Mouse (Mus musculus) kidney, postnatal 4 days (tissue): Measurements from ENCODE around the gene Nploc4.
A peak's percentile ranks its signal among the peaks of the same experiment; 100 is the strongest.

Source experiments
- DNase-seq, 2 experiments: peaks; one replicate each; pipeline ENCODE4 v3.0.0; 2021; ENCODE audit warnings: mixed read lengths in 2 of 2

Nploc4 gene

GRCm38 (mm10) chr11:120437152-120437856 lies at the start of gene Nploc4:
Gene Nploc4, minus strand, starts transcription at chr11:120437708.
- peak; percentile 94 to 96 for DNase-seq

- no peak for DNase-seq
Measured at GRCm38 (mm10) chr11:120485251-120485650, 47.7 kb upstream of the Nploc4 start.

- DNase-seq: peak; percentile 93 to 94
Measured at GRCm38 (mm10) chr11:120484265-120484981, 46.9 kb upstream of the Nploc4 start, which contains the start of gene Mrpl12. Gene Mrpl12, plus strand, starts transcription at chr11:120484613.

GRCm38 (mm10) chr11:120483448-120483934 lies 46.0 kb upstream of the Nploc4 start:
- no peak for DNase-seq

- DNase-seq: no peak
Measured at GRCm38 (mm10) chr11:120472052-120472451, 34.5 kb upstream of the Nploc4 start.

- DNase-seq: no peak
Measured at GRCm38 (mm10) chr11:120467736-120468092, 30.2 kb upstream of the Nploc4 start.

GRCm38 (mm10) chr11:120467051-120467735 lies 29.7 kb upstream of the Nploc4 start, which contains the start of gene Arl16:
Gene Arl16, minus strand, starts transcription at chr11:120467607.
- peak; percentile 95 to 97 for DNase-seq

GRCm38 (mm10) chr11:120465521-120465920 lies 28.0 kb upstream of the Nploc4 start:
- DNase-seq: no peak

GRCm38 (mm10) chr11:120464365-120464764 lies 26.9 kb upstream of the Nploc4 start:
- no peak for DNase-seq

GRCm38 (mm10) chr11:120463536-120463935 lies 26.0 kb upstream of the Nploc4 start:
- no peak for DNase-seq

- peak in 1 of 2 experiments; percentile 24 for DNase-seq
Measured at GRCm38 (mm10) chr11:120458847-120459597, 21.5 kb upstream of the Nploc4 start.

- DNase-seq: peak; percentile 85 to 90
Measured at GRCm38 (mm10) chr11:120457772-120458751, 20.6 kb upstream of the Nploc4 start, which contains the start of the genes Oxld1 and Ccdc137. Gene Oxld1, minus strand, starts transcription at chr11:120458068. Gene Ccdc137, plus strand, starts transcription at chr11:120458115.

- DNase-seq: no peak
Measured at GRCm38 (mm10) chr11:120457370-120457769, 19.9 kb upstream of the Nploc4 start.

- no peak for DNase-seq
Measured at GRCm38 (mm10) chr11:120455413-120455812, 17.9 kb upstream of the Nploc4 start.

- no peak for DNase-seq
Measured at GRCm38 (mm10) chr11:120454965-120455364, 17.5 kb upstream of the Nploc4 start.

- DNase-seq: no peak
Measured at GRCm38 (mm10) chr11:120453306-120453705, 15.8 kb upstream of the Nploc4 start, which contains the start of gene Pde6g. Gene Pde6g, minus strand, starts transcription at chr11:120453500.

GRCm38 (mm10) chr11:120452246-120452645 lies 14.7 kb upstream of the Nploc4 start:
- no peak for DNase-seq

- no peak for DNase-seq
Measured at GRCm38 (mm10) chr11:120447179-120447578, 9.7 kb upstream of the Nploc4 start.

GRCm38 (mm10) chr11:120445475-120445874 lies 8.0 kb upstream of the Nploc4 start:
- no peak for DNase-seq

- no peak for DNase-seq
Measured at GRCm38 (mm10) chr11:120444106-120444505, 6.6 kb upstream of the Nploc4 start.

- no peak for DNase-seq
Measured at GRCm38 (mm10) chr11:120442765-120443280, 5.3 kb upstream of the Nploc4 start.
